Mouse (Mus musculus) small intestine, adult 2 months (tissue): ENCODE data around the gene Cpm. TPM values are rescaled to one million over a fixed set of nuclear protein-coding genes. Genes with fewer than 3 reads are reported as not detected.

Experiments used
- H3K27ac ChIP-seq: fragments of 200-500 bp; 2 replicates; pipeline ENCODE4 v1.5.1; 2012; ENCODE audit warnings: low read depth, low read length, control low read depth, inconsistent platforms; ENCODE audit not compliant: insufficient read depth
- H3K27me3 ChIP-seq: fragments of 200-500 bp; 2 replicates; pipeline ENCODE4 v1.6.1; 2012; ENCODE audit warnings: mild to moderate bottlenecking, moderate library complexity, low read length, inconsistent platforms; ENCODE audit not compliant: control insufficient read depth, insufficient read depth
- H3K36me3 ChIP-seq: fragments of 200-500 bp; 2 replicates; pipeline ENCODE4 v1.6.1; 2012; ENCODE audit warnings: mild to moderate bottlenecking, low read length, control low read depth, inconsistent platforms; ENCODE audit not compliant: control insufficient read depth, insufficient read depth
- H3K4me1 ChIP-seq: fragments of 200-500 bp; 2 replicates; pipeline ENCODE4 v1.6.1; 2012; ENCODE audit warnings: low read length, inconsistent platforms, mixed read lengths; ENCODE audit not compliant: control insufficient read depth, insufficient read depth, insufficient read length
- H3K4me3 ChIP-seq: fragments of 200-500 bp; 2 replicates; pipeline ENCODE4 v1.5.1; 2012; ENCODE audit warnings: low read depth, mild to moderate bottlenecking, control low read depth, inconsistent platforms, low read length, moderate library complexity
- CTCF ChIP-seq: fragments of 200-500 bp; IDR thresholded peaks from 2 replicates; pipeline ENCODE4 v1.5.1; 2012; ENCODE audit warnings: low read depth, mild to moderate bottlenecking, control low read depth, inconsistent platforms, low read length, moderate library complexity, mixed read lengths; ENCODE audit not compliant: insufficient replicate concordance, insufficient read length; ENCODE audit errors: extremely low read depth
- POLR2A ChIP-seq: fragments of 200-500 bp; IDR thresholded peaks from 2 replicates; pipeline ENCODE4 v1.6.1; 2012; ENCODE audit warnings: low read depth, mild to moderate bottlenecking, control low read depth, inconsistent platforms, low read length, moderate library complexity
- WGBS: fragments of 180-500 bp; shearing (Covaris S2); methylation state at CpG from one replicate; pipeline ENCODE4 v1.1.7; 2018; 5-methylcytosine and 5-hydroxymethylcytosine counted together
- polyA plus RNA-seq: library from polyadenylated mRNA; depleted of rRNA; stranded (reverse); fragments of >200 nt; gene quantifications from 2 replicates; pipeline ENCODE4 v1.2.3, GENCODE M21; 2012

Cpm gene
- polyA plus RNA-seq, 1 experiment: 13.8 TPM

DNA sequence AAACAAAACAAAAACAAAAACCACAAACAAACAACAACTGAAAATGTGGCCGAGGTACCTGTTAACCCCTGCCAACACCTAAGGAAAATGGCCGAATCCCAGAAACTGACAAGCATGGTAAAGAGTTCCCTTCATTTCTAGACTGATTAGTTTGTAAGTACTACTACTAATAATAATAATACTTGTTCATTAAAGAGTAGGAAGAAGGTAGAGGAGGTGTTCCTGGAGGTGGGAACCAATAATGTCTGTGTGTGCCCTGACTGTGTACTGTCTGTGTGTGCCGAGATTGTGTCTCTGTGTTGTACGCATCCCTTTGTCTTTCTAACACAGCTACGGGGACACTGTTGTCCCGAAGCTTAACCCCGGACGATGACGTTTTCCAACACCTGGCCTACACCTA lies 42.0 kb downstream of the Cpm start:
- Histone ChIP-seq H3K4me1 (peaks cover 4% of the 10 kb centered on the region), H3K27me3 (no peaks in the 10 kb centered on the region), H3K4me3 (no peak overlapping the region), H3K36me3 (peaks cover 5% of the 10 kb centered on the region; the same call in 1 of the 2 replicates), H3K27ac (no peak overlapping the region)
- 94% methylated on average over 9 of the region's 9 CpGs for WGBS
- TF ChIP-seq POLR2A (no peak), CTCF (no peak)

DNA sequence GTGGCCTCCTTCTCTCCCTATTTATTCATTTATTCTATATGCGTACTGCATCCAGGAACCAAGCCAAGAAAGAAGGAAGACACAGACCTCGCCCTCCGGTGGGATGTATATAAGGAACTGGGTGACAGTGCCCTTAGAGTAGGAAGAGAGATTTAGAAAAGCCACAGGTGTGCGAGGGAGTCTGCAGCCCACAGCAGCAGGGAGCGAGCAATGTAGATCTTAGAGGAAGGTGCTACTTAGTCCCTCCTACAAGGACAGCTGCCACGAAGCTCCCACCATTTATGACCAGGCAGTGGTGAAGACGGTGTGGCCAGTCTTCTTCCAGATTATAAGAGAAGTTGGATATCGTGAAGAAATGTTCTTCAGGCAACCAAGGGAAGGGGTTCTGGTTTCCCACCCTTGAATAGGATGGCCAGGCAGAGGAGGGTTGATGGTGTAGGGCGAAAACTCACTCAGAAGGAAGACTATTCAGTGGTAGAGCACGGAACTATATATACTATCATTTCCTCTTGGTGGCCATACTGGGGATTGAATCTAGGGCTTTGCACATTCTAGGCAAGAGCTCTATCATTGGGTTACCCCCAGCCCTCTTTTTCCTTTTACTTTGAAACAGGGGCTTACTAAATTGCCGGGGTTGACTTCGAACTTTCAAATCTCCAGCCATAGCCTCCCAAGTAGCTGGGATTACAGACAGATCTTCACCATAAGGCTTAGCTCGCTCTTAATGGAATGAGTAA lies 42.8 kb downstream of the Cpm start:
- no peak overlapping the region for H3K27ac ChIP-seq
- TF ChIP-seq POLR2A: no peak
- TF ChIP-seq CTCF: no peak
- 91% methylated on average over 13 of the region's 13 CpGs for WGBS

DNA sequence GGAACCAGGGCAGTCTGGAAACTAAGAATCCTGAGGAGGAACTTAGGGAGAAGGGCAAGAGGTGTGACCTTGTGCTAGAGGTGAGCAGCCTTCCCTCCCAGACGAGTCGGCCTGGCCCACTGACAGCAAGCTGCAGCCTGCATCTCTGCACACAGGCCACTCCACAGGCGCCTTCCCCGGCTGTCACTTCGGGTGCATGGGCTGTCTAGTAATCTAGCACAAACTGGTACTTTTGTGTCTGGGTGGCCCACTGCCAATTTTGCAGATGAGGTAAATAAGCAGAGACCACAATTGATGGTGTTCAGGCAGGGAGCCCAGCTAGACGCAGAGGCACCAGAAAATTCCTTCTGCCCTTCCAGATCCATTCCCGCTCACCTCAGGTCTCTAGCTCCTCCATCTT lies 43.4 kb downstream of the Cpm start:
- peaks cover 5% of the 10 kb centered on the region; the same call in 1 of the 2 replicates for H3K36me3 ChIP-seq
- no peak overlapping the region for H3K4me3 ChIP-seq
- TF ChIP-seq POLR2A (no peak), CTCF (no peak)
- WGBS: 57% methylated on average over 7 of the region's 7 CpGs
- peaks cover 4% of the 10 kb centered on the region for H3K4me1 ChIP-seq
- H3K27me3 ChIP-seq: no peaks in the 10 kb centered on the region
- H3K27ac ChIP-seq: no peak overlapping the region

More for the DNA sequence above, 42.8 kb downstream of the Cpm start:
- Histone ChIP-seq H3K4me3 (no peak overlapping the region), H3K27me3 (no peaks in the 10 kb centered on the region), H3K4me1 (peaks cover 4% of the 10 kb centered on the region), H3K36me3 (peaks cover 5% of the 10 kb centered on the region; the same call in 1 of the 2 replicates)

DNA sequence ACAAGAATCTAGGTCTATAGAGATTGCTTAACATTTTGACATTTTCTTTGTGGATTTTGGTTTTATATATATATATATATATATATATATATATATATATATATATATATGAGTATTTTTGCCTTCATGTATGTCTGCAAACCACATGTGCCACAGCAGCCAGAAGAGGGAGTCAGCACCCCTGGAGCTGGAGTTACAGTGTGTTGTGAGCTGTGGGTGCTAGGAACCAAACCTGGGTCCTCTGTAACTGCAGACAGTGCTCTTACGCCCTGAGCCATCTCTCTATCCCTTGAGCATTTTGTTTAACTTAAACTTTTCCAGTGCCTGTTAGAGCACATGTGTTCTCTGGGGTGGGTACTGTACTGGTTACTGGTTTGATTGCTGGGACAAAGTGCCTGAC lies 44.6 kb downstream of the Cpm start:
- H3K4me1 ChIP-seq: peaks cover 4% of the 10 kb centered on the region
- no peak overlapping the region for H3K27ac ChIP-seq
- no peaks in the 10 kb centered on the region for H3K27me3 ChIP-seq
- no peak for TF ChIP-seq CTCF
- no peak for TF ChIP-seq POLR2A
- no peak overlapping the region for H3K4me3 ChIP-seq
- H3K36me3 ChIP-seq: peaks cover 5% of the 10 kb centered on the region; the same call in 1 of the 2 replicates
- 96% methylated on average over 1 of the region's 1 CpGs for WGBS

DNA sequence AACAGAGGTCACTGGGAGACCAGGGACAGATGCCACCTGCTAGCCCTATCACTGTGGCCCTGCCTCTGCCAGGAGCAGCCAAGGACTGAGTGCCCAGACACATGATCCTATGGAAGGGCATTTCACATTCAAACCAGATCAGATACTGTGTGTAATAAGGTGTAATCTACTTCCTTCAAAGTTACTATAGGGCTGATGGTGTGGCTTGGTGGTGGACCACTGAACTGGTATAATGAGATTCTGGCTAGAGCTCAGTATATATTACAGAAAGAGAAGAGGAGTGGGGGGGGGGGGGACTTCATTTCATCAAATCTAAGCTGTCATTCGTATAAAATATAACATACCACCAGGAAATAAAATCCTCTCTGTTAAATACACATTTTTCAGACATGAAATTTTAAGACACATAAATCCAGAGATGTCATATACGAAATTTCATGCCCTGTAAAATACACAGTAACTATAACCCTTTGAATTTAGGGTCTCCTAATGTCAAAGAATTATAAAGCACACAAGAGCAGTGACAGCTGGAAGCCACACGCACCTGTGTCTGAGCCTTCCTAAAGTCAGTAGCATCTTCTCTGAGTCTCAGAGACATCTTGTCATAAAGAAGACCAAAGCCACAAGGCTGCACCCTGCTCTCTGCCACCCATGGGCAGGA lies 45.2 kb downstream of the Cpm start:
- Histone ChIP-seq H3K27ac (no peak overlapping the region), H3K36me3 (peaks cover 5% of the 10 kb centered on the region; the same call in 1 of the 2 replicates)
- 87% methylated on average over 3 of the region's 3 CpGs for WGBS

DNA sequence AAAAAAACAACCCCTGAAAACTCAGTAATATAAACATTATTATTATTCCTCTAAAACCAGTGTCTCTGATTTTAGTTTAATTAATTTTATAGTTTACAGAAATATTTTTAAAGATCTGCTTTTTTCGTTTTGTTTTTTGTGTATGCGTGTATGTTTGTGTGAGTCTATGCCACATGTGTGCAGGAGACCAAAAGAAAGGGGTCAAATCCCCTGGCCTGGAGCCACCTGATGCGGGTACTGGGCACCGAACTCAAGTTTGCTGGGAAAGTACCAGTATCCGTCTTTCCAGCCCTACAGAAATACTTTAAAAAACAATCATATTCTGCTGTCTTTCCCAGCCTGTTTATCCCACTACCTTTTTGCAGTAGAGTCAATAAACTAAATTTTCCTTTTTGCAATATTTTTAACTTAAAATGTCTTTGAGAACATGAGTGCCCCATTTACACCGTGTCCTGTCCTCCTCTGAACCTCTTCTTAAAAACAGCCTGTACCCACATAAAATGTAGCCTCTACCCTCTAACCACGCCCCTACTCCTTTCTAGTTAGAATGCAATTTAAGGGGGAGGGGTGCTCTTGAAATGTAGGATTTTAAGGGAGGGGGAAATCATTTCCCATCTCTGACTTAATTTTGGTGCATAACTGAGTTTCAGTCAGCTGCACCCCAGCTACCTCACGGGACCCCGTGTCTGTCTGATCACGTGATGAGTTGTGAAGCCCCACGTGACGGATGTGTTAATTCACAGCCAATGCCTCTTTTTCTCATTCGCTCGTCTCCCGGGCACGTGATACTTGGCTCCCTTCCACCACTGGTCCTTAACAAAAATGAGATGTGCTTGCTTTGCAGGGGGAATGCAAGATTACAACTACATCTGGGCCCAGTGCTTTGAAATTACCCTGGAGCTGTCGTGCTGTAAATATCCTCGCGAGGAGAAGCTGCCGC lies 46.1 kb downstream of the Cpm start:
- H3K27ac ChIP-seq: no peak overlapping the region
- 71% methylated on average over 20 of the region's 20 CpGs for WGBS
- no peaks in the 10 kb centered on the region; the same call in 1 of the 2 replicates for H3K4me1 ChIP-seq
- no peak overlapping the region for H3K4me3 ChIP-seq
- peaks cover 5% of the 10 kb centered on the region; the same call in 1 of the 2 replicates for H3K36me3 ChIP-seq
- no peaks in the 10 kb centered on the region for H3K27me3 ChIP-seq
- TF ChIP-seq CTCF (no peak), POLR2A (no peak)

More for the DNA sequence above, 45.2 kb downstream of the Cpm start:
- H3K27me3 ChIP-seq: no peaks in the 10 kb centered on the region
- no peak overlapping the region for H3K4me3 ChIP-seq
- no peak for TF ChIP-seq CTCF
- TF ChIP-seq POLR2A: no peak
- peaks cover under 1% of the 10 kb centered on the region for H3K4me1 ChIP-seq
